In genomic region chr19:5687738-5688137, GRCm38 (mm10) we compare ENCODE assay signal across 9 mouse cellular contexts. TPM values are rescaled to one million over a fixed set of nuclear protein-coding genes. Genes with fewer than 3 reads are reported as not detected.
DNase-seq lines count a peak whose midpoint lies in the region; ATAC-seq and TF ChIP-seq lines count a peak whose summit lies in the region.
"Had no signal": no experiment of that assay in that cellular context is flagged by ENCODE, and none has a peak within 500 bp of the region (broad histone marks: within the 10 kb centered on the region; RNA-seq: fewer than 3 reads in every experiment).

No protein-coding gene starts in this region.

- H3K27ac ChIP-seq in heart, embryonic 14.5 days (replicated peaks in 1 of 2; ENCODE audit: control insufficient read depth in 1 of 2, insufficient read depth in 1 of 2, low read depth in 2 of 2, low read length in 2 of 2) = peak overlapping the region in 1 of 2 experiments; percentile 87; a peak in 2 of 4 replicates
- H3K27ac ChIP-seq in hindbrain, embryonic 10.5 days = peak overlapping the region; percentile 91
- peak overlapping the region; percentile 76 for H3K27ac ChIP-seq in midbrain, embryonic 11.5 days (ENCODE audit: low read depth, low read length)

- no peak for DNase-seq in heart, postnatal 4 days
- DNase-seq in G1E (ENCODE audit: low spot score) = no peak
- no peak for DNase-seq in hindbrain, embryonic 10.5 days (ENCODE audit: low spot score)
- no peak for DNase-seq in midbrain, embryonic 11.5 days (ENCODE audit: low spot score, missing footprints)
- no peak for DNase-seq in urinary bladder, postnatal 4 days (ENCODE audit: low spot score in 2 of 2)
- no peak for DNase-seq in frontal cortex, adult 2 months (ENCODE audit: extremely low spot score in 1 of 2, low spot score in 1 of 2)
- no peak for DNase-seq in layer of hippocampus, adult 18-20 months (ENCODE audit: low spot score in 2 of 2)

- no peak for ATAC-seq in heart, embryonic 14.5 days (ENCODE audit: insufficient number of reproducible peaks, insufficient read depth, low FRiP score, low read depth)
- ATAC-seq in G1E (ENCODE audit: extremely low read depth, insufficient number of reproducible peaks, low FRiP score, poor library complexity, severe bottlenecking) = no peak
- ATAC-seq in midbrain, embryonic 11.5 days (ENCODE audit: low FRiP score) = no peak

- H3K9me3 ChIP-seq in heart, embryonic 14.5 days (ENCODE audit: control insufficient read depth, low read length) = no peaks in the 10 kb centered on the region
- no peaks in the 10 kb centered on the region for H3K9me3 ChIP-seq in G1E (replicated peaks)
- H3K9me3 ChIP-seq in hindbrain, embryonic 10.5 days = no peaks in the 10 kb centered on the region
- no peaks in the 10 kb centered on the region for H3K9me3 ChIP-seq in midbrain, embryonic 11.5 days (ENCODE audit: control insufficient read depth, low read length)

- peak overlapping the region; percentile 100 for H3K4me2 ChIP-seq in heart, embryonic 14.5 days (ENCODE audit: low read length)
- H3K4me2 ChIP-seq in midbrain, embryonic 11.5 days = peak overlapping the region; percentile 99

- 22% methylated on average over 9 of the region's 9 CpGs for WGBS in heart, embryonic 14.5 days
- 21% methylated on average over 9 of the region's 9 CpGs for WGBS in hindbrain, embryonic 10.5 days
- 21% methylated on average over 9 of the region's 9 CpGs for WGBS in midbrain, embryonic 11.5 days

- H3K9ac ChIP-seq in heart, embryonic 14.5 days (ENCODE audit: low read length) = peak overlapping the region; percentile 85
- peak overlapping the region; percentile 85 for H3K9ac ChIP-seq in midbrain, embryonic 11.5 days (ENCODE audit: low read length)

- H3K4me3 ChIP-seq in heart, embryonic 14.5 days (ENCODE audit: control insufficient read depth in 1 of 2, insufficient read depth in 1 of 2, low read depth in 1 of 2, low read length in 2 of 2) = peak overlapping the region; percentile 52 to 95
- peak overlapping the region; percentile 86 for H3K4me3 ChIP-seq in G1E (ENCODE audit: low read depth, low read length)
- H3K4me3 ChIP-seq in hindbrain, embryonic 10.5 days = peak overlapping the region; percentile 90
- peak overlapping the region; percentile 90 for H3K4me3 ChIP-seq in midbrain, embryonic 11.5 days (ENCODE audit: low read depth, low read length)

- TF ChIP-seq CTCF in G1E (IDR thresholded peaks at IDR 0.05; ENCODE audit: low read depth, low read length) = no peak

- peaks cover 16 to 38% of the 10 kb centered on the region in 2 experiments for H3K4me1 ChIP-seq in heart, embryonic 14.5 days (ENCODE audit: control insufficient read depth in 2 of 2, insufficient read depth in 2 of 2, low read length in 2 of 2)
- H3K4me1 ChIP-seq in G1E (ENCODE audit: insufficient read depth, low read depth, low read length) = peaks cover 66% of the 10 kb centered on the region
- peaks cover 48% of the 10 kb centered on the region for H3K4me1 ChIP-seq in hindbrain, embryonic 10.5 days (replicated peaks)
- peaks cover 33% of the 10 kb centered on the region for H3K4me1 ChIP-seq in midbrain, embryonic 11.5 days (ENCODE audit: control insufficient read depth, insufficient read depth, low read length)

- H3K36me3 ChIP-seq in heart, embryonic 14.5 days (ENCODE audit: control insufficient read depth, insufficient read depth, low read length) = peaks cover 59% of the 10 kb centered on the region
- peaks cover 73% of the 10 kb centered on the region for H3K36me3 ChIP-seq in G1E (replicated peaks)
- H3K36me3 ChIP-seq in hindbrain, embryonic 10.5 days = peaks cover 72% of the 10 kb centered on the region
- H3K36me3 ChIP-seq in midbrain, embryonic 11.5 days (ENCODE audit: control insufficient read depth, insufficient read depth, low read length) = peaks cover 25% of the 10 kb centered on the region

- H3K27me3 ChIP-seq in heart, embryonic 14.5 days (ENCODE audit: control insufficient read depth, insufficient read depth, low read length) = no peaks in the 10 kb centered on the region
- no peaks in the 10 kb centered on the region for H3K27me3 ChIP-seq in G1E (ENCODE audit: insufficient read depth, low read length)
- no peaks in the 10 kb centered on the region for H3K27me3 ChIP-seq in hindbrain, embryonic 10.5 days (ENCODE audit: insufficient read depth, poor library complexity, severe bottlenecking)
- no peaks in the 10 kb centered on the region for H3K27me3 ChIP-seq in midbrain, embryonic 11.5 days (ENCODE audit: control insufficient read depth, insufficient read depth, low read length)

RNA-seq across cellular contexts. Expression of gene Map3k11, which starts 0.8 kb away (rescaled TPM):
- polyA plus RNA-seq in heart, embryonic 14.5 days (2014; fragmentation: Nextera tagmentation; extraction: Ambion mirVana) = 16.7 and 22.4 TPM in 2 replicates
- 10 to 100 TPM; 39.8 to 40.0 TPM for total RNA-seq in heart, postnatal 4 days (2021)
- total RNA-seq in G1E (2014; fragmentation: Nextera tagmentation) = 18.3 and 23.3 TPM in 2 replicates
- total RNA-seq in G1E (2017) = 22.2 and 22.8 TPM in 2 replicates
- 145 and 163 TPM in 2 replicates for polyA plus RNA-seq in G1E (2012)
- polyA plus RNA-seq in hindbrain, embryonic 10.5 days (2016; fragmentation: Nextera tagmentation; extraction: Ambion mirVana) = 34.1 and 35.1 TPM in 2 replicates
- 14.0 and 17.3 TPM in 2 replicates for polyA plus RNA-seq in midbrain, embryonic 11.5 days (2014; fragmentation: Nextera tagmentation; extraction: Ambion mirVana)
- 18.9 and 20.4 TPM in 2 replicates for polyA plus RNA-seq in frontal cortex, adult 2 months (2012; rRNA removed)
- 10 to 100 TPM; 17.6 to 18.1 TPM for total RNA-seq in layer of hippocampus, adult 18-20 months (2021)

RNA-seq across cellular contexts. Expression of gene Pcnx3, which starts 1.0 kb away (rescaled TPM):
- polyA plus RNA-seq in heart, embryonic 14.5 days (2014; fragmentation: Nextera tagmentation; extraction: Ambion mirVana) = 15.3 and 17.3 TPM in 2 replicates
- total RNA-seq in heart, postnatal 4 days (2021) = 10 to 100 TPM; 42.5 to 42.7 TPM
- 50.7 and 51.0 TPM in 2 replicates for total RNA-seq in G1E (2014; fragmentation: Nextera tagmentation)
- total RNA-seq in G1E (2017) = 13.6 and 16.1 TPM in 2 replicates
- 178 and 200 TPM in 2 replicates for polyA plus RNA-seq in G1E (2012)
- polyA plus RNA-seq in hindbrain, embryonic 10.5 days (2016; fragmentation: Nextera tagmentation; extraction: Ambion mirVana) = 27.3 and 30.8 TPM in 2 replicates
- polyA plus RNA-seq in midbrain, embryonic 11.5 days (2014; fragmentation: Nextera tagmentation; extraction: Ambion mirVana) = 18.6 and 23.1 TPM in 2 replicates
- 68.4 and 72.5 TPM in 2 replicates for polyA plus RNA-seq in frontal cortex, adult 2 months (2012; rRNA removed)
- 10 to 100 TPM; 58.3 to 68.6 TPM for total RNA-seq in layer of hippocampus, adult 18-20 months (2021)

RNA-seq across cellular contexts. Expression of gene Kcnk7, which starts 16.4 kb away (rescaled TPM):
- polyA plus RNA-seq in heart, embryonic 14.5 days (2014; fragmentation: Nextera tagmentation; extraction: Ambion mirVana) = 0.26 and 0.27 TPM in 2 replicates
- not detected for total RNA-seq in heart, postnatal 4 days (2021)
- total RNA-seq in G1E (2014; fragmentation: Nextera tagmentation) = not detected in 2 replicates
- not detected in 2 replicates for total RNA-seq in G1E (2017)
- polyA plus RNA-seq in G1E (2012) = 0.07 and 0.10 TPM in 2 replicates
- 0.16 and 0.21 TPM in 2 replicates for polyA plus RNA-seq in hindbrain, embryonic 10.5 days (2016; fragmentation: Nextera tagmentation; extraction: Ambion mirVana)
- not detected in 2 replicates for polyA plus RNA-seq in midbrain, embryonic 11.5 days (2014; fragmentation: Nextera tagmentation; extraction: Ambion mirVana)
- polyA plus RNA-seq in frontal cortex, adult 2 months (2012; rRNA removed) = 0.22 and 0.27 TPM in 2 replicates
- total RNA-seq in layer of hippocampus, adult 18-20 months (2021) = not detected
- total RNA-seq: hematopoietic stem cell, adult 5-6 weeks had no signal

RNA-seq across cellular contexts. Expression of gene Sipa1, which starts 24.2 kb away (rescaled TPM):
- 16.7 and 17.2 TPM in 2 replicates for polyA plus RNA-seq in heart, embryonic 14.5 days (2014; fragmentation: Nextera tagmentation; extraction: Ambion mirVana)
- total RNA-seq in heart, postnatal 4 days (2021) = 10 to 100 TPM; 40.2 to 42.2 TPM
- total RNA-seq in G1E (2014; fragmentation: Nextera tagmentation) (14.9 and 33.7 TPM in 2 replicates), G1E (2017) (10.3 and 13.5 TPM in 2 replicates)
- 88.4 and 107 TPM in 2 replicates for polyA plus RNA-seq in G1E (2012)
- 27.5 and 27.6 TPM in 2 replicates for polyA plus RNA-seq in hindbrain, embryonic 10.5 days (2016; fragmentation: Nextera tagmentation; extraction: Ambion mirVana)
- 8.8 and 10.9 TPM in 2 replicates for polyA plus RNA-seq in midbrain, embryonic 11.5 days (2014; fragmentation: Nextera tagmentation; extraction: Ambion mirVana)
- polyA plus RNA-seq in frontal cortex, adult 2 months (2012; rRNA removed) = 18.0 and 24.0 TPM in 2 replicates
- 10 to 100 TPM; 16.5 to 17.3 TPM for total RNA-seq in layer of hippocampus, adult 18-20 months (2021)

RNA-seq across cellular contexts. Expression of gene Ehbp1l1, which starts 38.4 kb away (rescaled TPM):
- polyA plus RNA-seq in heart, embryonic 14.5 days (2014; fragmentation: Nextera tagmentation; extraction: Ambion mirVana) = 66.5 and 67.1 TPM in 2 replicates
- total RNA-seq in heart, postnatal 4 days (2021) = 100 to 1,000 TPM; 179 to 191 TPM
- total RNA-seq in G1E (2014; fragmentation: Nextera tagmentation) = 20.8 and 34.1 TPM in 2 replicates
- total RNA-seq in G1E (2017) = 45.5 and 45.7 TPM in 2 replicates
- polyA plus RNA-seq in G1E (2012) = 85.9 and 88.3 TPM in 2 replicates
- 9.7 and 10.1 TPM in 2 replicates for polyA plus RNA-seq in hindbrain, embryonic 10.5 days (2016; fragmentation: Nextera tagmentation; extraction: Ambion mirVana)
- polyA plus RNA-seq in midbrain, embryonic 11.5 days (2014; fragmentation: Nextera tagmentation; extraction: Ambion mirVana) = 5.3 and 5.4 TPM in 2 replicates
- polyA plus RNA-seq in frontal cortex, adult 2 months (2012; rRNA removed) = 16.8 and 18.8 TPM in 2 replicates
- 10 to 100 TPM; 13.9 to 17.2 TPM for total RNA-seq in layer of hippocampus, adult 18-20 months (2021)
